Mouse (Mus musculus): ENCODE measurements around the gene Cdc42bpb. TPM values are rescaled to one million over a fixed set of nuclear protein-coding genes. Genes with fewer than 3 reads are reported as not detected.

The Cdc42bpb gene
- 8.7 and 10.6 TPM in 2 replicates for polyA plus RNA-seq (2015; fragmentation: Nextera tagmentation; extraction: Ambion mirVana)

GRCm38 (mm10) chr12:111377376-111377973 lies at the start of gene Cdc42bpb:
Cdc42bpb (minus strand) TSS chr12:111377718.

GRCm38 (mm10) chr12:111416921-111417779 lies 39.6 kb upstream of the Cdc42bpb start, which contains the start of gene Exoc3l4:
Exoc3l4 (plus strand) TSS chr12:111417017.

GRCm38 (mm10) chr12:111406622-111407021 lies 29.1 kb upstream of the Cdc42bpb start, which contains the start of gene Lbhd2:
Lbhd2 (plus strand) TSS chr12:111406809.

GRCm38 (mm10) chr12:111270629-111271277 lies 106.8 kb downstream of the Cdc42bpb start, which contains the start of gene Amn:
Amn (plus strand) TSS chr12:111271095.

Other genes starting within 250 kb of the Cdc42bpb start
- gene Traf3, start 211.3 kb downstream of the Cdc42bpb start, polyA plus RNA-seq (2015; fragmentation: Nextera tagmentation; extraction: Ambion mirVana), result 4.1 and 4.9 TPM in 2 replicates
- not detected in 2 replicates for gene 4930595D18Rik, start 193.2 kb downstream of the Cdc42bpb start, polyA plus RNA-seq (2015; fragmentation: Nextera tagmentation; extraction: Ambion mirVana)
- gene Amn, start 106.6 kb downstream of the Cdc42bpb start, polyA plus RNA-seq (2015; fragmentation: Nextera tagmentation; extraction: Ambion mirVana), result 0.46 TPM in 1 of 2 replicates, not detected in the other
- gene Lbhd2, start 29.1 kb upstream of the Cdc42bpb start, polyA plus RNA-seq (2015; fragmentation: Nextera tagmentation; extraction: Ambion mirVana), result 0.95 and 1.4 TPM in 2 replicates
- gene Exoc3l4, start 39.3 kb upstream of the Cdc42bpb start, polyA plus RNA-seq (2015; fragmentation: Nextera tagmentation; extraction: Ambion mirVana), result 8.8 and 10.7 TPM in 2 replicates
- 175 and 180 TPM in 2 replicates for gene Tnfaip2, start 64.8 kb upstream of the Cdc42bpb start, polyA plus RNA-seq (2015; fragmentation: Nextera tagmentation; extraction: Ambion mirVana)
- 1.7 and 4.0 TPM in 2 replicates for gene Gm266, start 108.1 kb upstream of the Cdc42bpb start, polyA plus RNA-seq (2015; fragmentation: Nextera tagmentation; extraction: Ambion mirVana)
- 549 and 600 TPM in 2 replicates for gene Eif5, start 160.3 kb upstream of the Cdc42bpb start, polyA plus RNA-seq (2015; fragmentation: Nextera tagmentation; extraction: Ambion mirVana)
- 26.0 and 28.7 TPM in 2 replicates for gene Mark3, start 196.8 kb upstream of the Cdc42bpb start, polyA plus RNA-seq (2015; fragmentation: Nextera tagmentation; extraction: Ambion mirVana)

Measured in spleen, postnatal 0 days (tissue).